Mouse (Mus musculus) ES-E14 (cell line): ENCODE measurements around the gene Tcea2. TPM values are rescaled to one million over a fixed set of nuclear protein-coding genes. Genes with fewer than 3 reads are reported as not detected.

Experiments
- DNase-seq: peaks from one replicate; pipeline ENCODE4 v3.0.0-alpha.2; 2013; ENCODE audit warnings: low read depth, low spot score
- H3K27ac ChIP-seq: 2 replicates; pipeline ENCODE4 v1.5.1; 2012; ENCODE audit warnings: low read depth, mild to moderate bottlenecking, low read length, moderate library complexity, mixed read lengths; ENCODE audit not compliant: poor library complexity, insufficient read depth, severe bottlenecking
- H3K36me3 ChIP-seq: 2 replicates; pipeline ENCODE4 v1.6.1; 2012; ENCODE audit warnings: mild to moderate bottlenecking, low read length, moderate library complexity, mixed read lengths; ENCODE audit not compliant: control insufficient read depth, poor library complexity, insufficient read depth, severe bottlenecking
- H3K4me1 ChIP-seq, 2 experiments: fragments of 150-350 bp in 1 of 2; sonication (generic) in 1 of 2; 2 replicates each; pipeline ENCODE4 v1.6.1; 2012; ENCODE audit warnings: low read length in 2 of 2, mild to moderate bottlenecking in 1 of 2, mixed read lengths in 1 of 2; ENCODE audit not compliant: control insufficient read depth in 2 of 2, insufficient read depth in 2 of 2, poor library complexity in 1 of 2
- H3K4me3 ChIP-seq, 2 experiments: fragments of 150-350 bp in 1 of 2; sonication (generic) in 1 of 2; 2 replicates each; pipeline ENCODE4 v1.5.1; 2012; ENCODE audit warnings: low read length in 2 of 2, low read depth in 1 of 2, mild to moderate bottlenecking in 1 of 2, mixed read lengths in 1 of 2; ENCODE audit not compliant: insufficient read depth in 1 of 2, poor library complexity in 1 of 2, severe bottlenecking in 1 of 2
- H3K9ac ChIP-seq: 2 replicates; pipeline ENCODE4 v1.6.1; 2012; ENCODE audit warnings: low read depth, mild to moderate bottlenecking, low read length, mixed read lengths; ENCODE audit not compliant: poor library complexity, insufficient read depth, severe bottlenecking
- H3K9me3 ChIP-seq: fragments of 150-350 bp; sonication (generic); 2 replicates; pipeline ENCODE4 v1.6.1; 2012; ENCODE audit warnings: low read depth, mild to moderate bottlenecking, low read length; ENCODE audit not compliant: control insufficient read depth, insufficient read depth
- CHD2 ChIP-seq: IDR thresholded peaks from 2 replicates; pipeline ENCODE4 v1.6.1; 2014; ENCODE audit warnings: mild to moderate bottlenecking, low read depth, low read length, inconsistent platforms
- HCFC1 ChIP-seq: IDR thresholded peaks from 2 replicates; pipeline ENCODE4 v1.6.1; 2012; ENCODE audit warnings: low read length, inconsistent platforms, borderline replicate concordance; ENCODE audit not compliant: insufficient read depth
- MAFK ChIP-seq: IDR thresholded peaks from 2 replicates; pipeline ENCODE4 v1.6.1; 2014; ENCODE audit warnings: mild to moderate bottlenecking, low read depth, low read length, inconsistent platforms; ENCODE audit not compliant: insufficient read depth
- ZC3H11A ChIP-seq: IDR thresholded peaks from 2 replicates; pipeline ENCODE4 v1.6.1; 2012; ENCODE audit warnings: low read depth, mild to moderate bottlenecking, inconsistent platforms, low read length, borderline replicate concordance
- ZNF384 ChIP-seq: IDR thresholded peaks from 2 replicates; pipeline ENCODE4 v1.6.1; 2012; ENCODE audit warnings: low read depth, low read length, inconsistent platforms
- in situ Hi-C, 2 experiments: fragments of 600-800 bp; cut with MboI; formaldehyde crosslinking; loops; one replicate each; pipeline ENCODE4 v1.15.1; 2025; ENCODE audit warnings: low sequenced_read_pairs in 2 of 2, inconsistent platforms in 1 of 2; ENCODE audit not compliant: unreplicated experiment in 2 of 2
- total RNA-seq: library from RNA; depleted of rRNA; stranded (reverse); fragments of 300-350 nt; gene quantifications from 2 replicates; pipeline ENCODE4 v1.2.3, GENCODE M21; 2012; rRNA removed

Tcea2 gene
- total RNA-seq, result 11.4 and 23.0 TPM in 2 replicates

DNA sequence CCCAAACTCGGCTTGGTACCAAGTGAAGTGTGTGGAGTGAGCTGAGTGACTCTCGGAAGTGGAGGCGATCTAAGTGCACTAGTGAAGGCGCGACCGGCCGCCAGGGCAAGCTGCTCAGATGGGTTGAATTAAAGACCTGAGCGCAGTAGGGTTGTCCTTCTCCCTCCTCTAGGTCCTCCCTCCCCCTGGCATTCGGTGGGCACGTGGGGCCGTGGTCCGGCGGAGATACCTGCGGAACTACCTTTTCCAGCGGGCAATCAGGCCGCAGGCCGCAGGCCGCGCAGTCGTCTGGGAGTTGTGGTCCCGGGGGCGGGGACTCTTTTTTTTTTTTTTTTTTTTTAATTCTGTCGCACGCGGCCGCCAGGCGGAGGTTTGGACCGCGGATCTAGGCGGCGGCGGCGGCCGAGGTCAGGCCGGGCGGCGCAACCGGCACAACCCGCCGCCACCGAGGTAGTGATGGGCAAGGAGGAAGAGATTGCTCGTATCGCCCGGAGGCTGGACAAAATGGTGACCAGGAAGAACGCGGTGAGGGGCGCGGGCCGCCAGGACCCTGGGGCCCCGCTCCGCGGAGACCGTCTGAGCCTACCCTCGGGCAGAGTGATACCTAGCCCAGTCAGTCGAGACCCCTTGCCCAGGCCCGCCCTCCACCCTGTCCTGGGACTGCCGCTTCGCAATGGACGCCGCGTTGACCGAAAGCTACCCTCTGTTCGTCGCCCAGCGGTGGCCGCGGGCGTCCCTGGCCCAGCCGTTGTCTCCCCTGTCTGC lies at the start of gene Tcea2:
Gene Tcea2, plus strand, starts transcription at position 360 of the 765 bp plus-strand sequence.
- Histone ChIP-seq H3K36me3 (no peaks in the 10 kb centered on the region), H3K9me3 (no peaks in the 10 kb centered on the region), H3K4me3 (peak within 1 kb of the TSS; percentile 65 to 68), H3K27ac (no peak within 1 kb of the TSS), H3K4me1 (peaks cover 0 to 2% of the 10 kb centered on the region in 2 experiments; a peak in 1 of 4 replicates), H3K9ac (peak within 1 kb of the TSS; percentile 74)
- DNase-seq, result no peak
- TF ChIP-seq ZC3H11A (no peak), ZNF384 (peak; percentile 99), CHD2 (no peak), MAFK (peak; percentile 32; the same call in 1 of the 2 replicates), HCFC1 (peak; percentile 89)
- in situ Hi-C loops, result no loop called here

GRCm38 (mm10) chr2:181632624-181633023 lies 47.5 kb upstream of the Tcea2 start:
- Histone ChIP-seq H3K4me3 (no peak overlapping the region), H3K9me3 (no peaks in the 10 kb centered on the region), H3K27ac (no peak overlapping the region), H3K4me1 (peaks cover 0 to 4% of the 10 kb centered on the region in 2 experiments; a peak in 1 of 4 replicates), H3K36me3 (peaks cover 28% of the 10 kb centered on the region), H3K9ac (no peak overlapping the region)
- in situ Hi-C loops, result no loop called here
- TF ChIP-seq ZC3H11A (no peak), HCFC1 (no peak), CHD2 (no peak), ZNF384 (no peak), MAFK (no peak)
- no peak for DNase-seq

GRCm38 (mm10) chr2:181635865-181636264 lies 44.2 kb upstream of the Tcea2 start:
- DNase-seq, result no peak
- Histone ChIP-seq H3K4me1 (no peaks in the 10 kb centered on the region), H3K27ac (no peak overlapping the region), H3K36me3 (peaks cover 32% of the 10 kb centered on the region), H3K9ac (no peak overlapping the region), H3K9me3 (no peaks in the 10 kb centered on the region), H3K4me3 (no peak overlapping the region)
- in situ Hi-C loops, result no loop called here
- TF ChIP-seq HCFC1, result no peak

DNA sequence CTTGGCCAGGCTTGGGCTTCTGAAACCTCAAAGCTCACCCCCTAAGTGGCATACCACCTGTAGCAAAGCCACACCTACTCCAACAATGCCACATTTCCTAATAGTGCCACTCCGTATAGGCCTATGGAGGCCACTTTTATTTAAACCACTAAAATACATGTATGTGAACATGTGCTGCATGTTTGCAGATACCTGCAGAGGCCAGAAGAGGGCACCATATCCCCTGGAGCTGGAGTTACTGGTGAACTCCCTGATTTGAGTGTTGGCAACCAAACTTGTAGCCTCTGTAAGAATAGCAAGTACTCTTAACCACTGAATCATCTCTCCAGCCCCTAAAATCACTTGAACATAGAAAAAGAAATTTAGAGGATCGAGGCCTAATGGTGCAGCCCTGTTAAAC lies 35.7 kb upstream of the Tcea2 start:
- H3K9ac ChIP-seq, result no peak overlapping the region
- peaks cover 28% of the 10 kb centered on the region for H3K36me3 ChIP-seq
- DNase-seq, result no peak
- in situ Hi-C loops, result no loop called here
- no peak overlapping the region for H3K27ac ChIP-seq
- H3K9me3 ChIP-seq, result no peaks in the 10 kb centered on the region
- TF ChIP-seq ZC3H11A (peak; percentile 29; the same call in 1 of the 2 replicates), CHD2 (no peak)
- H3K4me3 ChIP-seq, result no peak overlapping the region
- no peaks in the 10 kb centered on the region for H3K4me1 ChIP-seq

DNA sequence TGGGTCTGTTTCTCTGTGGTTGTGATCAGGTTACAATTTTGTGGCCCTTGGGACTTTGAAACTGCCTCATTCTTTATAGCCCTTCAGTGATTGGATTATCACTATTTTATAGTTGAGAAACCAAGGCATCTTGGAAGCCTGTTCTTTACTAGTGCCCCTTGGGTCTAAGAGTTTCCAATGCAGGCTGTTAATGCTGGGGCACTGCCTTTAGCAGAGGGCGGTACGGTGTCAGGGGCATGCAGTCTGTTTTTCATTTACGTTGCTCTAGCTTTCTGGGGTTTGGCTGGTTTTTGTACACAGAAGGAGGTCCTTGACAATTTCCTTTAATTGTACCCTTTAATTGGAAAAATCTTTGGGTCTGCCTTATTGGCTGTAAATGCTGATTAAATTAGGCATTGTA lies 34.4 kb upstream of the Tcea2 start:
- in situ Hi-C loops, result no loop called here
- Histone ChIP-seq H3K27ac (no peak overlapping the region), H3K4me1 (no peaks in the 10 kb centered on the region), H3K36me3 (peaks cover 35% of the 10 kb centered on the region), H3K4me3 (no peak overlapping the region), H3K9ac (no peak overlapping the region), H3K9me3 (no peaks in the 10 kb centered on the region)
- no peak for DNase-seq
- TF ChIP-seq ZNF384, result no peak
- no peak for TF ChIP-seq CHD2
- TF ChIP-seq ZC3H11A, result no peak
